Mouse (Mus musculus) embryonic facial prominence, embryonic 12.5 days (tissue): ENCODE measurements around the gene Adprhl2. TPM values are rescaled to one million over a fixed set of nuclear protein-coding genes. Genes with fewer than 3 reads are reported as not detected.

Experiments
- ATAC-seq: fragments of 200-750 bp; cut with Nextera tagmentation; 2 replicates; pipeline ENCODE4 v1.8.0; 2017; ENCODE audit not compliant: insufficient number of reproducible peaks, insufficient read depth, low FRiP score, low TSS enrichment
- H3K27ac ChIP-seq: fragments of 300-500 bp; sonication (generic); 2 replicates; pipeline ENCODE4 v1.5.1; 2016; ENCODE audit warnings: mild to moderate bottlenecking
- H3K27me3 ChIP-seq: fragments of 300-500 bp; sonication (generic); 2 replicates; pipeline ENCODE4 v1.6.1; 2016; ENCODE audit warnings: mild to moderate bottlenecking, moderate library complexity
- H3K36me3 ChIP-seq: fragments of 300-500 bp; sonication (generic); 2 replicates; pipeline ENCODE4 v1.6.1; 2016; ENCODE audit warnings: mild to moderate bottlenecking
- H3K4me1 ChIP-seq: fragments of 300-500 bp; sonication (generic); 2 replicates; pipeline ENCODE4 v1.6.1; 2016
- H3K4me2 ChIP-seq: fragments of 300-500 bp; sonication (generic); replicated peaks from 2 replicates; pipeline ENCODE4 v1.6.1; 2016; ENCODE audit warnings: mild to moderate bottlenecking, moderate library complexity
- H3K4me3 ChIP-seq: fragments of 300-500 bp; sonication (generic); 2 replicates; pipeline ENCODE4 v1.5.1; 2016; ENCODE audit warnings: mild to moderate bottlenecking
- H3K9ac ChIP-seq: fragments of 300-500 bp; sonication (generic); 2 replicates; pipeline ENCODE4 v1.6.1; 2016; ENCODE audit warnings: mild to moderate bottlenecking, moderate library complexity
- H3K9me3 ChIP-seq: fragments of 300-500 bp; sonication (generic); 2 replicates; pipeline ENCODE4 v1.6.1; 2016; ENCODE audit warnings: mild to moderate bottlenecking, moderate library complexity
- WGBS: fragments of 180-500 bp; shearing (Covaris S2); methylation state at CpG from one replicate; pipeline ENCODE4 v1.1.7; 2016; 5-methylcytosine and 5-hydroxymethylcytosine counted together
- polyA plus RNA-seq: library from polyadenylated mRNA; unstranded; fragments of >200 nt; fragmentation: Nextera tagmentation; extraction: Ambion mirVana; gene quantifications from 2 replicates; pipeline ENCODE4 v1.2.1, GENCODE M21; 2016

The Adprhl2 gene
- polyA plus RNA-seq, result 91.0 and 95.2 TPM in 2 replicates

GRCm38 (mm10) chr4:126321111-126321853 is at the start of gene Adprhl2:
Adprhl2 (minus strand) TSS chr4:126321703.
- under 1% methylated on average over 80 of the region's 80 CpGs for WGBS
- no peaks in the 10 kb centered on the region for H3K9me3 ChIP-seq
- ATAC-seq, result peak; percentile 72
- peaks cover 23% of the 10 kb centered on the region for H3K36me3 ChIP-seq
- H3K4me1 ChIP-seq, result peaks cover 27% of the 10 kb centered on the region
- H3K4me2 ChIP-seq, result peak within 1 kb of the TSS; percentile 85
- peaks cover 32% of the 10 kb centered on the region for H3K27me3 ChIP-seq
- H3K4me3 ChIP-seq, result peak within 1 kb of the TSS; percentile 65
- H3K27ac ChIP-seq, result peak within 1 kb of the TSS; percentile 80
- H3K9ac ChIP-seq, result peak within 1 kb of the TSS; percentile 69

GRCm38 (mm10) chr4:126360069-126360468 is 38.6 kb upstream of the Adprhl2 start:
- no peak overlapping the region for H3K27ac ChIP-seq
- H3K9me3 ChIP-seq, result no peaks in the 10 kb centered on the region
- no peak overlapping the region for H3K9ac ChIP-seq
- no peak overlapping the region for H3K4me3 ChIP-seq
- peaks cover 46% of the 10 kb centered on the region for H3K36me3 ChIP-seq
- no peak for ATAC-seq
- H3K4me1 ChIP-seq, result no peaks in the 10 kb centered on the region
- WGBS, result 98% methylated on average over 1 of the region's 1 CpGs
- H3K4me2 ChIP-seq, result no peak overlapping the region
- H3K27me3 ChIP-seq, result no peaks in the 10 kb centered on the region

- no peak for ATAC-seq
- no peak overlapping the region for H3K27ac ChIP-seq
- H3K4me1 ChIP-seq, result no peaks in the 10 kb centered on the region
- H3K9ac ChIP-seq, result no peak overlapping the region
- peaks cover 22% of the 10 kb centered on the region for H3K36me3 ChIP-seq
- H3K4me3 ChIP-seq, result no peak overlapping the region
- H3K4me2 ChIP-seq, result no peak overlapping the region
- no peaks in the 10 kb centered on the region for H3K9me3 ChIP-seq
- H3K27me3 ChIP-seq, result no peaks in the 10 kb centered on the region
- 66% methylated on average over 4 of the region's 4 CpGs for WGBS
These were observed 21.9 kb upstream of the Adprhl2 start for GRCm38 (mm10) chr4:126343451-126343850.

DNA sequence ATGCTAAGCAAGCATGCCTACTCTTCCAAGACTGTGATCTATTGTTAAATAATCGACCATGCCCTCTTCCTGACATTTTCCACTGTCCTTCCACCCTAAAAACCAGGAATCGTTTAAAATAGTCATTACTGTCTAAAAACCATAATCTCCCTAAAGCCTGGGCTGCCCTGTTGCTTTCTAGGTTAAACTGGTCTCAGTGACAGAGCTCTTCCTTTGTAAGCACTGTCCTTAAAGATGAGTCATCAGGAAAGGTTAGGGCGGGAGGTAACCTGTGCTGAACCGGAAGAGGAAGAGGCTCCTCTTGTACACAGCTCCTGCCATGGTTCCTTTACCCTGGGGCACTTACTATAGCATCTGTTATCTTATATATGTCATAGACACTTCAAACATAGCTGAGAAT is 18.0 kb upstream of the Adprhl2 start:
- H3K36me3 ChIP-seq, result 0 out of 2 replicates have a peak, but pooled peaks cover under 1% of the 10 kb centered on the region
- no peaks in the 10 kb centered on the region for H3K9me3 ChIP-seq
- no peaks in the 10 kb centered on the region for H3K27me3 ChIP-seq
- no peak overlapping the region for H3K9ac ChIP-seq
- H3K4me1 ChIP-seq, result no peaks in the 10 kb centered on the region
- H3K27ac ChIP-seq, result no peak overlapping the region
- ATAC-seq, result no peak
- WGBS, result 48% methylated on average over 4 of the region's 4 CpGs
- H3K4me2 ChIP-seq, result no peak overlapping the region
- no peak overlapping the region for H3K4me3 ChIP-seq

DNA sequence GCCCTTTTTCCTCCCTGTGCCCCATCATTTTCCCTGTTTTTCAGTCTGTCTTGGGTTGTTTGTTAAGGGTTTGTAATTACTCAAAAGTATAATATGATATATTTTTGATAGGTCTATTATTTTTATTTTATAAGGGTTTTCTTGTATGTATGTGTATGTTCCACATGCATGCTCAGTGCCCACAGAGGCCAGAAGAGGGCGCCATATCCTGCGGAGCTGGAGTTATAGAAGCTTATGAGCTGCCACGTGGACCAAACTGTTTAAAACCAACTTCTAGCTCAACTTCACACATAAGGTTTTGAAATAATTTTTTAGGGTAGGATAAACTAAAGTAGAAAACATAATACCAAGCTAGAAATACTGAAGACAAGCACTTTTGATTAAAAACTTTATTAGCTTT is 10.9 kb upstream of the Adprhl2 start:
- Histone ChIP-seq H3K4me1 (no peaks in the 10 kb centered on the region), H3K9ac (no peak overlapping the region), H3K4me2 (no peak overlapping the region), H3K36me3 (no peaks in the 10 kb centered on the region), H3K27me3 (no peaks in the 10 kb centered on the region), H3K27ac (no peak overlapping the region), H3K9me3 (no peaks in the 10 kb centered on the region), H3K4me3 (no peak overlapping the region)
- ATAC-seq, result no peak
- 48% methylated on average over 3 of the region's 3 CpGs for WGBS

DNA sequence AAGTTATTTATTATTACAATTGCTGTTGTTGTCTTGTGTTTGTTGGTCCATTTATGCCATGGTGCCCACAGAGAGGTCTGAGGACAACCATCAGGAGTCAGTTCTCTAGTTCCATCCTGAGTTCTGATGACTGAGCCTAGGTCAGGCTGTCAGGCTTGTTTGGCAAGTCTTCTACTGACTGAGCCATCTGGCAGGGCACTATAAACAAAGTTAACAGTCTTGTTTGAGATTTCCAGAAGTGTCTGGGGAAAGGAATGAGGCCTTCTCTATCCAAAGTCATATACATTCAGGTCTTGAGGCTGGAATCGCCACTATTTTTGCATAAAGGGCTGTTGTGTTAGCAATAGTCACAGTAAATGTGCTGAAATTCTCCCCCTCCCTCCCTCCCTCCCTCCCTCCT is 10.2 kb upstream of the Adprhl2 start:
- ATAC-seq, result no peak

DNA sequence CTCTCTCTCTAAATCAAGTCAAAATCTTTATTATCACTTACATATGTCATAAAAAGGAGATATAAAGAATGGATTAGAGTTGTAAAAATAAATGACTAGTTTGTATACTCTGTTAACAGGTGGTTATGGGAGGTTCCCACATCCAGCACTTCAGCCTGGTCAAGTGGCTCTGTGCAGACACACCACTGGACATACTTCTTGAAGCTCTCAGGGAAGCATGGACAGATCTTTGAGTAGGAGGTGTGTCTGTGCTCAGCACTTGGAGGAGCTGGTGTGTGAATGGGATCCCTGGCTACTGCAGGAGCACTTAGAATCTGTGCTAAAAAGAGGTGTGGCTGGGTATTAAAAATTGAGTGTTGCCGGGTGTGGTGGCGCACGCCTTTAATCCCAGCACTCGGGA is 8.8 kb upstream of the Adprhl2 start:
- 96% methylated on average over 4 of the region's 4 CpGs for WGBS
- H3K27ac ChIP-seq, result no peak overlapping the region
- no peaks in the 10 kb centered on the region for H3K9me3 ChIP-seq
- peaks cover 4% of the 10 kb centered on the region; the same call in 1 of the 2 replicates for H3K4me1 ChIP-seq
- no peak for ATAC-seq
- no peaks in the 10 kb centered on the region for H3K36me3 ChIP-seq
- H3K4me3 ChIP-seq, result no peak overlapping the region
- no peak overlapping the region for H3K9ac ChIP-seq
- H3K27me3 ChIP-seq, result peaks cover 3% of the 10 kb centered on the region; the same call in 1 of the 2 replicates
- H3K4me2 ChIP-seq, result no peak overlapping the region

More for the DNA sequence above, 10.2 kb upstream of the Adprhl2 start:
- no peak overlapping the region for H3K9ac ChIP-seq
- 72% methylated on average over 1 of the region's 1 CpGs for WGBS
- no peaks in the 10 kb centered on the region for H3K27me3 ChIP-seq
- no peaks in the 10 kb centered on the region for H3K9me3 ChIP-seq
- no peak overlapping the region for H3K4me3 ChIP-seq
- H3K36me3 ChIP-seq, result no peaks in the 10 kb centered on the region
- H3K27ac ChIP-seq, result no peak overlapping the region
- no peaks in the 10 kb centered on the region for H3K4me1 ChIP-seq
- no peak overlapping the region for H3K4me2 ChIP-seq

GRCm38 (mm10) chr4:126326036-126326435 is 4.5 kb upstream of the Adprhl2 start:
- H3K27ac ChIP-seq, result no peak overlapping the region
- peaks cover 32% of the 10 kb centered on the region for H3K27me3 ChIP-seq
- H3K36me3 ChIP-seq, result no peaks in the 10 kb centered on the region
- no peak for ATAC-seq
- no peak overlapping the region for H3K9ac ChIP-seq
- no peak overlapping the region for H3K4me3 ChIP-seq
- peaks cover 14% of the 10 kb centered on the region; the same call in 1 of the 2 replicates for H3K4me1 ChIP-seq
- 22% methylated on average over 6 of the region's 6 CpGs for WGBS
- H3K9me3 ChIP-seq, result no peaks in the 10 kb centered on the region
- H3K4me2 ChIP-seq, result no peak overlapping the region

DNA sequence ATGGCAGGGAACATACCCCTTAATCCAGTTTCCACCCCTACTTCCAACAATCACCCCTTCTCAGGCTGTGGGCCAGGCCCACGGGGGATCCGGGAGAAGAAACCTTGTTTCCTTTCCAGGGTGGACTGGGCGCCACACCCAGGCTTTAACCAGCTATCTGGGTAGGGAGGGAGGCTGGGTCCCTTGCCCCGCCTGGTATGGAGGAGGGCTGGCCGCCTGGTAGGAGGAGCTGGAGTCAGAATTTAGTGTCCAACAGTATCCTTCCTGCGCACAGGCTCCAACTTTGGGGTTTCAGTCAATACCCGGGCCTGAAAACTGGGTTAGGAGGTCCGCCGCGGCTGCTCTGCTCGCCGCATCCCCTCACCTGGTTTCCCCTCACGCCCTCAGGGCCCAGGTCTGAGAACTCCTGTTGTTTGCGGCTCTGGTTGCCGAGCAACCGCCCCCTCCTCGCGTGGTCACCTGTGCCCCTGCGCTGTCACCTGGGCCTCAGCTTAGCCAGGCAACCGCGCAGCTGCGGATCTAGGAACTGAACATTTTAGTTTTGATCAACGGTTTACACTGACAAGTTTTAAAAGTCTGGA is 3.9 kb upstream of the Adprhl2 start, which contains the start of gene Tekt2:
Gene Tekt2, minus strand, starts transcription at position 408 of the 581 bp plus-strand sequence.
- no peaks in the 10 kb centered on the region for H3K9me3 ChIP-seq
- no peak within 1 kb of the TSS; the same call in 1 of the 2 replicates for H3K9ac ChIP-seq
- H3K27me3 ChIP-seq, result peaks cover 32% of the 10 kb centered on the region
- no peak within 1 kb of the TSS; the same call in 1 of the 2 replicates for H3K27ac ChIP-seq
- H3K4me3 ChIP-seq, result peak within 1 kb of the TSS; percentile 11; the same call in 1 of the 2 replicates
- H3K4me1 ChIP-seq, result peaks cover 20% of the 10 kb centered on the region
- no peak for ATAC-seq
- H3K4me2 ChIP-seq, result peak within 1 kb of the TSS; percentile 45
- WGBS, result 8% methylated on average over 23 of the region's 23 CpGs
- no peaks in the 10 kb centered on the region for H3K36me3 ChIP-seq

GRCm38 (mm10) chr4:126324861-126325260 is 3.4 kb upstream of the Adprhl2 start:
- no peak for ATAC-seq
- WGBS, result 20% methylated on average over 13 of the region's 13 CpGs
- H3K4me1 ChIP-seq, result peaks cover 25% of the 10 kb centered on the region
- H3K27me3 ChIP-seq, result peaks cover 32% of the 10 kb centered on the region
- no peak overlapping the region for H3K4me3 ChIP-seq
- no peak overlapping the region; the same call in 1 of the 2 replicates for H3K9ac ChIP-seq
- H3K9me3 ChIP-seq, result no peaks in the 10 kb centered on the region
- H3K27ac ChIP-seq, result no peak overlapping the region
- peak overlapping the region; percentile 45 for H3K4me2 ChIP-seq
- no peaks in the 10 kb centered on the region for H3K36me3 ChIP-seq

- Histone ChIP-seq H3K9ac (no peak overlapping the region), H3K4me3 (no peak overlapping the region), H3K36me3 (peaks cover 9% of the 10 kb centered on the region), H3K27me3 (peaks cover 32% of the 10 kb centered on the region), H3K9me3 (no peaks in the 10 kb centered on the region), H3K4me1 (peaks cover 27% of the 10 kb centered on the region), H3K27ac (no peak overlapping the region), H3K4me2 (no peak overlapping the region)
- no peak for ATAC-seq
- WGBS, result 96% methylated on average over 13 of the region's 13 CpGs
These were observed 1.1 kb upstream of the Adprhl2 start for GRCm38 (mm10) chr4:126322646-126323045.
